Mouse (Mus musculus) lung, embryonic 16.5 days (tissue): ENCODE results near the gene Gpr176. TPM values are rescaled to one million over a fixed set of nuclear protein-coding genes. Genes with fewer than 3 reads are reported as not detected.

ENCODE experiments used
- ATAC-seq: fragments of 200-750 bp; cut with Nextera tagmentation; 2 replicates; pipeline ENCODE4 v1.8.0; 2017; ENCODE audit warnings: low read depth, mild to moderate bottlenecking, moderate library complexity
- H3K27ac ChIP-seq: fragments of 300-500 bp; sonication (generic); 2 replicates; pipeline ENCODE4 v1.5.1; 2014; ENCODE audit warnings: mild to moderate bottlenecking, control low read depth, low read length
- H3K27me3 ChIP-seq: fragments of 300-500 bp; sonication (generic); 2 replicates; pipeline ENCODE4 v1.6.1; 2014; ENCODE audit warnings: low read depth, low read length, mixed read lengths; ENCODE audit not compliant: control insufficient read depth, insufficient read depth
- H3K36me3 ChIP-seq: fragments of 300-500 bp; sonication (generic); 2 replicates; pipeline ENCODE4 v1.6.1; 2014; ENCODE audit warnings: low read length; ENCODE audit not compliant: control insufficient read depth, insufficient read depth
- H3K4me1 ChIP-seq: fragments of 300-500 bp; sonication (generic); replicated peaks from 2 replicates; pipeline ENCODE4 v1.6.1; 2014; ENCODE audit warnings: low read length, mixed read lengths; ENCODE audit not compliant: control insufficient read depth, insufficient read depth
- H3K4me2 ChIP-seq: fragments of 300-500 bp; sonication (generic); 2 replicates; pipeline ENCODE4 v1.6.1; 2014; ENCODE audit warnings: low read depth, low read length, control low read depth
- H3K4me3 ChIP-seq: fragments of 300-500 bp; sonication (generic); 2 replicates; pipeline ENCODE4 v1.5.1; 2014; ENCODE audit warnings: mild to moderate bottlenecking, low read length, control low read depth
- H3K9ac ChIP-seq: fragments of 300-500 bp; sonication (generic); 2 replicates; pipeline ENCODE4 v1.6.1; 2014; ENCODE audit warnings: low read length, control low read depth
- H3K9me3 ChIP-seq: fragments of 300-500 bp; sonication (generic); 2 replicates; pipeline ENCODE4 v1.6.1; 2016; ENCODE audit warnings: low read length; ENCODE audit not compliant: control insufficient read depth
- WGBS: fragments of 180-500 bp; shearing (Covaris S2); extraction: QIAGEN DNeasy Blood & Tissue Kit; methylation state at CpG from one replicate; pipeline ENCODE4 v1.1.7; 2014; 5-methylcytosine and 5-hydroxymethylcytosine counted together
- polyA plus RNA-seq: library from polyadenylated mRNA; unstranded; fragments of >200 nt; fragmentation: Nextera tagmentation; extraction: Ambion mirVana; gene quantifications from 2 replicates; pipeline ENCODE4 v1.2.1, GENCODE M21; 2015

The Gpr176 gene
- polyA plus RNA-seq, 1 experiment from 2014 or later, result 0.20 TPM

DNA sequence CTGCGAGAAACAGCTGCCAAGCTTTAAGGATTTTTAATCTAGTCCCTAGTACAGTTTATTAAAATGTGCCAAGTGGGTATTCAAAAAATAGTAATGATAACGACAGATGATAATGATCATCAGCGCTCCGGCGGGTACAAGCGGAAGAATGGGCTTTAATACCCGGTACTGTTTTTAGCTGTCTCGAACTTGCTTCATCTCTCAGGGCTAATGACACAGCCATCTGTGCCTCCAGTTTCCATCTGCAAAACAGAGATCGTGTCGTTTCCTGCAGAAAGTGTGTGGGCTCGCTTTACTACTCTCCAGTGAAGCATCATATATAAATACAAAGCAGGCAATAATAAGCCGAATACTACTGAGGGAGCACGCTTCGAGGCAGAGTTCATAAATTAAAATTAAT is 103.0 kb downstream of the Gpr176 start:
- no peak overlapping the region for H3K9ac ChIP-seq
- H3K27ac ChIP-seq, result no peak overlapping the region
- WGBS, result 82% methylated on average over 14 of the region's 14 CpGs
- H3K9me3 ChIP-seq, result no peaks in the 10 kb centered on the region
- H3K4me1 ChIP-seq, result no peaks in the 10 kb centered on the region
- no peak overlapping the region for H3K4me3 ChIP-seq
- H3K36me3 ChIP-seq, result no peaks in the 10 kb centered on the region
- H3K27me3 ChIP-seq, result no peaks in the 10 kb centered on the region
- ATAC-seq, result no peak
- H3K4me2 ChIP-seq, result no peak overlapping the region

DNA sequence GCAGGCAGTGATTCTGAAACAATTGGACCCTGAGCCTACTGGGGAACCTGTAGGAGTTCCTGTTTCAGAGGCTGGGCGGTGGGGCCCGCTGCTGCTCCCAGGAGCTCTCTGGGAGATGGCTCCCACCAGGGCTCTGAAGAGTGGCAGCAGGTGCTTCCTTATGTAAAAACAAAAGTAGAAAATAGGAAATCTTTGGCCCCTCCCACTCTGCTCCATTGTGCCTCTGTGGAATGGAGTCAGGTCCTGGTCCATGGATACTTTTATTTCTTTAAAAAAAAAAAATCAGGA is 109.4 kb downstream of the Gpr176 start:
- WGBS, result 42% methylated on average over 2 of the region's 2 CpGs
- H3K9me3 ChIP-seq, result no peaks in the 10 kb centered on the region
- no peak for ATAC-seq
- H3K4me1 ChIP-seq, result no peaks in the 10 kb centered on the region
- no peaks in the 10 kb centered on the region for H3K36me3 ChIP-seq
- H3K9ac ChIP-seq, result no peak overlapping the region
- H3K27ac ChIP-seq, result no peak overlapping the region
- H3K27me3 ChIP-seq, result no peaks in the 10 kb centered on the region
- H3K4me2 ChIP-seq, result no peak overlapping the region
- H3K4me3 ChIP-seq, result no peak overlapping the region

DNA sequence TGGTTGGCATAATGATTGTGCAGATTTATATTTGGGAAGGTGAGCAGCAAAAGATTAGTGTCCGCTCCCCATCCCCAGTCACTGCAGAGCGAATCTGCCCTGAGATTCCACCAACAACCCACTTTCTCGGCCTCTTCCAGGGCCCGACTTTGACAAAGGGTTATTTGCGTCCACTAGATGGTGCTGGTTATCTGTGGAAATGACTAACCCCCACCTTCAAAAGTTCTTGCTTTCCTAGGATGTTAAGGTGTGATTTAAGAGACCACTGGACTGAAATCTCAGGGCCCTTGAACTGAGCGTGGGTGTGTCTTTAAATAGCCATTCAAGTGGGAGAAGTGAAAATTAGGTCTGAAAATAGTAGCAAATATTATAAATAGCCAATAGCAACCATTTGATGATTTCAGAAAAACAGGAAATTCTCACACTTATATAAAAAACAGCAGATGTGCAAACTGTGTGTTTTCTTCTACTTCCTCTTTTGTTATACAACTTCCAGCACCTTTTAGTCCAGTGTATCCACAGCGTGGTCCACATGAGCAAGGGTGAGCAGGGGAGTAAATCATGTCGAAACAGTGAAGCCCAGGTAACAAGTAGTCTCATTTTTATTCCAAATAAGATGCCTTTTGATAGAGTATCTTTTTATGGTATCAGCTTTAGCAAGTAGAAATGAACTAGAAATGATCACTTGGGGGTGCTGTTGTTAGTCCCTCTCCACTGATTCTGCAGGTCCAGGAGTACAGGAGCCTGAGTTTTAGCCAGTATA is 109.9 kb downstream of the Gpr176 start:
- Histone ChIP-seq H3K9me3 (no peaks in the 10 kb centered on the region), H3K36me3 (no peaks in the 10 kb centered on the region), H3K4me2 (no peak overlapping the region), H3K27me3 (no peaks in the 10 kb centered on the region), H3K4me1 (no peaks in the 10 kb centered on the region), H3K9ac (no peak overlapping the region), H3K4me3 (no peak overlapping the region), H3K27ac (no peak overlapping the region)
- 15% methylated on average over 8 of the region's 8 CpGs for WGBS
- ATAC-seq, result peak; percentile 41; the same call in 1 of the 2 replicates

- WGBS, result 56% methylated on average over 8 of the region's 8 CpGs
- no peaks in the 10 kb centered on the region for H3K4me1 ChIP-seq
- H3K9me3 ChIP-seq, result no peaks in the 10 kb centered on the region
- no peaks in the 10 kb centered on the region for H3K36me3 ChIP-seq
- H3K4me3 ChIP-seq, result no peak overlapping the region
- H3K27ac ChIP-seq, result no peak overlapping the region
- H3K4me2 ChIP-seq, result no peak overlapping the region
- no peaks in the 10 kb centered on the region for H3K27me3 ChIP-seq
- ATAC-seq, result no peak
- no peak overlapping the region for H3K9ac ChIP-seq
These were observed 110.5 kb downstream of the Gpr176 start for GRCm38 (mm10) chr2:118262673-118263072.

GRCm38 (mm10) chr2:118259746-118260145 is 113.5 kb downstream of the Gpr176 start:
- 64% methylated on average over 5 of the region's 5 CpGs for WGBS

GRCm38 (mm10) chr2:118257094-118257493 is 116.1 kb downstream of the Gpr176 start:
- Histone ChIP-seq H3K4me2 (peak overlapping the region; percentile 74), H3K4me1 (0 out of 2 replicates have a peak, but pooled peaks cover 2% of the 10 kb centered on the region), H3K36me3 (no peaks in the 10 kb centered on the region), H3K27me3 (no peaks in the 10 kb centered on the region), H3K9me3 (no peaks in the 10 kb centered on the region), H3K27ac (no peak overlapping the region), H3K4me3 (peak overlapping the region; percentile 60), H3K9ac (no peak overlapping the region)
- ATAC-seq, result no peak
- WGBS, result 64% methylated on average over 8 of the region's 8 CpGs

More at GRCm38 (mm10) chr2:118259746-118260145, 113.5 kb downstream of the Gpr176 start:
- no peaks in the 10 kb centered on the region for H3K9me3 ChIP-seq
- H3K9ac ChIP-seq, result no peak overlapping the region
- ATAC-seq, result no peak
- no peaks in the 10 kb centered on the region for H3K36me3 ChIP-seq
- no peak overlapping the region for H3K4me2 ChIP-seq
- H3K27me3 ChIP-seq, result no peaks in the 10 kb centered on the region
- 0 out of 2 replicates have a peak, but pooled peaks cover 2% of the 10 kb centered on the region for H3K4me1 ChIP-seq
- H3K27ac ChIP-seq, result no peak overlapping the region
- H3K4me3 ChIP-seq, result no peak overlapping the region

DNA sequence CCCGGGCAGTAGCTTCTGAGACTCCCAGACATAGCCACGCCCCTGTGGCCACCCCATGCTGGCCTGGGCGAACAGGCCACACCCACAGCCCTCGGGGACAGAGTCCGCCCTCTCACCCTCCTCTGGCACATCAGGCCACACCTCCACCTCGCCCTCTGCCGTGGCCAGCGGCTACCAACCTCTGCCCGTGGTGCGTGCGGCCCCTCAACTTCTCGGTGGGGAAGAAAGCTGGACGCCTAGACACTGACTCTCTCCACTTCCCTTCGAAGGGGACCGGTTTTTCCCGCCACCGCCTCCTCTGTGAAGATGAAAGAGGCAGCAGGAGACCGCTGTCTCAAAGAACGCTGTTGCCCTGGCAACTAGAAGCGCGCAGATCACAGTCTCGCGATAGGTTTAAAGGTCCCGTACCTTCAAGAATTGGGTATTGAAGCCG is 116.6 kb downstream of the Gpr176 start, which contains the start of gene Fsip1:
Fsip1 (minus strand) TSS at position 346 of the 433 bp plus-strand sequence.
- Histone ChIP-seq H3K27ac (no peak within 1 kb of the TSS), H3K4me2 (peak within 1 kb of the TSS; percentile 74), H3K4me3 (peak within 1 kb of the TSS; percentile 60), H3K4me1 (0 out of 2 replicates have a peak, but pooled peaks cover 2% of the 10 kb centered on the region), H3K9ac (peak within 1 kb of the TSS; percentile 49; the same call in 1 of the 2 replicates), H3K9me3 (no peaks in the 10 kb centered on the region), H3K36me3 (no peaks in the 10 kb centered on the region), H3K27me3 (no peaks in the 10 kb centered on the region)
- ATAC-seq, result peak; percentile 98
- WGBS, result 2% methylated on average over 25 of the region's 25 CpGs

- 39% methylated on average over 8 of the region's 8 CpGs for WGBS
- no peaks in the 10 kb centered on the region for H3K9me3 ChIP-seq
- no peak overlapping the region for H3K4me3 ChIP-seq
- no peaks in the 10 kb centered on the region for H3K27me3 ChIP-seq
- H3K27ac ChIP-seq, result no peak overlapping the region
- no peak overlapping the region for H3K4me2 ChIP-seq
- H3K9ac ChIP-seq, result no peak overlapping the region
- ATAC-seq, result no peak
- H3K4me1 ChIP-seq, result 0 out of 2 replicates have a peak, but pooled peaks cover 2% of the 10 kb centered on the region
- no peaks in the 10 kb centered on the region for H3K36me3 ChIP-seq
These were observed 118.7 kb downstream of the Gpr176 start for GRCm38 (mm10) chr2:118254516-118254915.

DNA sequence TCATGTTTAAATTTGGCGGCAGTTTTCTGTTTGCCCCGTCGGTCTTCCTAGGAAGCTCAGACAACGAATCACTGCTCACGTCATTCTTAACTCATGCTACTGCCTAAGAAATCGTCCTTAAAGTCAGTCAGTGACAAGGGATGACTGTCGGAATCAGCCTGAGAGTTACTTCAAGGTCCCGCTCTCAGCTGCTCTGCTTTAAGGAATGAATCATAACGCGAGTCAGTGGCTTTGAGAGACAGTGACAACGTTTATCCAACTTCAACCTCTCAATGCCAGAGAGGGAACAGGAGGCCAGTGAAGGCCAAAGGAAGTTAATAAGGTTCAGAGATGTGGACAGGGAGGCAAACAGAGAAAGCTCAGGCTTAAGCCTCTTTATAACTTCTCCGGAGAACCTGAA is 124.3 kb downstream of the Gpr176 start:
- Histone ChIP-seq H3K27me3 (no peaks in the 10 kb centered on the region), H3K4me3 (no peak overlapping the region), H3K4me1 (no peaks in the 10 kb centered on the region), H3K36me3 (no peaks in the 10 kb centered on the region), H3K27ac (no peak overlapping the region), H3K9ac (no peak overlapping the region), H3K4me2 (no peak overlapping the region), H3K9me3 (no peaks in the 10 kb centered on the region)
- ATAC-seq, result no peak
- WGBS, result 50% methylated on average over 12 of the region's 12 CpGs
